8 mouse cellular contexts compared by ENCODE assay signal in genomic region chr6:148896507-148896851, GRCm38 (mm10). TPM values are rescaled to one million over a fixed set of nuclear protein-coding genes. Genes with fewer than 3 reads are reported as not detected.
DNase-seq lines count a peak whose midpoint lies in the region; ATAC-seq lines count a peak whose summit lies in the region.

No protein-coding gene starts in this region.

- H3K27me3 ChIP-seq in heart, embryonic 16.5 days (ENCODE audit: control insufficient read depth, insufficient read depth, low read length) = no peaks in the 10 kb centered on the region
- no peaks in the 10 kb centered on the region for H3K27me3 ChIP-seq in hindbrain, embryonic 10.5 days (ENCODE audit: insufficient read depth, poor library complexity, severe bottlenecking)
- H3K27me3 ChIP-seq in midbrain, embryonic 10.5 days (ENCODE audit: low read depth, poor library complexity, severe bottlenecking) = no peaks in the 10 kb centered on the region

- H3K4me3 ChIP-seq in heart, embryonic 16.5 days (ENCODE audit: low read length) = peak overlapping the region; percentile 89
- H3K4me3 ChIP-seq in hindbrain, embryonic 10.5 days = peak overlapping the region; percentile 83
- H3K4me3 ChIP-seq in midbrain, embryonic 10.5 days = peak overlapping the region; percentile 88

- intact Hi-C loops in left cerebral cortex, postnatal 14 days (cut with DNase I) = no loop called here

- no peaks in the 10 kb centered on the region for H3K36me3 ChIP-seq in heart, embryonic 16.5 days (ENCODE audit: control insufficient read depth, insufficient read depth)
- H3K36me3 ChIP-seq in hindbrain, embryonic 10.5 days = no peaks in the 10 kb centered on the region
- no peaks in the 10 kb centered on the region for H3K36me3 ChIP-seq in midbrain, embryonic 10.5 days

- peak overlapping the region; percentile 89 for H3K27ac ChIP-seq in heart, embryonic 16.5 days (ENCODE audit: low read length)
- H3K27ac ChIP-seq in hindbrain, embryonic 10.5 days = peak overlapping the region; percentile 93
- H3K27ac ChIP-seq in midbrain, embryonic 10.5 days (replicated peaks) = peak overlapping the region; percentile 94

- peaks cover 7% of the 10 kb centered on the region for H3K4me1 ChIP-seq in heart, embryonic 16.5 days (ENCODE audit: control insufficient read depth, insufficient read depth, low read length)
- H3K4me1 ChIP-seq in hindbrain, embryonic 10.5 days (replicated peaks) = peaks cover 19% of the 10 kb centered on the region
- peaks cover 10% of the 10 kb centered on the region for H3K4me1 ChIP-seq in midbrain, embryonic 10.5 days

- H3K9ac ChIP-seq in heart, embryonic 16.5 days (ENCODE audit: low read length) = peak overlapping the region; percentile 91

- DNase-seq in heart, adult 8-10 months (ENCODE audit: low spot score) = no peak
- no peak for DNase-seq in hindbrain, embryonic 10.5 days (ENCODE audit: low spot score)
- DNase-seq in midbrain, embryonic 10.5 days (ENCODE audit: low spot score) = no peak
- no peak for DNase-seq in left cerebral cortex, postnatal 14 days (ENCODE audit: low spot score in 2 of 2)
- no peak for DNase-seq in right cerebral cortex, postnatal 4 days
- no peak for DNase-seq in right cerebral cortex, adult 2 months (ENCODE audit: low spot score in 2 of 2)

- ATAC-seq in heart, embryonic 16.5 days (replicated peaks; ENCODE audit: extremely low read depth, insufficient read depth, low FRiP score) = peak; percentile 16
- ATAC-seq in activated CD4-positive, CD25-positive, alpha-beta regulatory T cell, adult 4 months = peak; percentile 8

- H3K4me2 ChIP-seq in heart, embryonic 16.5 days (ENCODE audit: low read depth, low read length) = peak overlapping the region; percentile 96

- WGBS in heart, embryonic 16.5 days = 44% methylated on average over 6 of the region's 6 CpGs
- 53% methylated on average over 6 of the region's 6 CpGs for WGBS in hindbrain, embryonic 10.5 days
- 56% methylated on average over 6 of the region's 6 CpGs for WGBS in midbrain, embryonic 10.5 days

- H3K9me3 ChIP-seq in heart, embryonic 16.5 days (replicated peaks; ENCODE audit: control insufficient read depth, low read length) = no peaks in the 10 kb centered on the region
- no peaks in the 10 kb centered on the region for H3K9me3 ChIP-seq in hindbrain, embryonic 10.5 days
- H3K9me3 ChIP-seq in midbrain, embryonic 10.5 days (replicated peaks) = no peaks in the 10 kb centered on the region

RNA-seq across cellular contexts. Expression of gene Caprin2, which starts 0.4 kb away (rescaled TPM):
- polyA plus RNA-seq in heart, embryonic 16.5 days (2015; fragmentation: Nextera tagmentation; extraction: Ambion mirVana) = 12.0 and 12.9 TPM in 2 replicates
- total RNA-seq in heart, adult 8-10 months (2022) = 1 to 10 TPM; 3.7 to 5.9 (median 4.2) TPM
- 1 to 10 TPM; 2.9 to 3.7 TPM for polyA plus RNA-seq in activated CD4-positive, CD25-positive, alpha-beta regulatory T cell, adult 4 months (2017; shearing (Covaris generic))
- polyA plus RNA-seq in hindbrain, embryonic 10.5 days (2016; fragmentation: Nextera tagmentation; extraction: Ambion mirVana) = 15.9 and 18.5 TPM in 2 replicates
- 22.4 and 24.0 TPM in 2 replicates for polyA plus RNA-seq in midbrain, embryonic 10.5 days (2016; fragmentation: Nextera tagmentation; extraction: Ambion mirVana)
- total RNA-seq in left cerebral cortex, postnatal 14 days (2021) = 1 to 10 TPM; 6.6 to 7.1 TPM

RNA-seq across cellular contexts. Expression of gene Sinhcaf, which starts 49.8 kb away (rescaled TPM):
- polyA plus RNA-seq in heart, embryonic 16.5 days (2015; fragmentation: Nextera tagmentation; extraction: Ambion mirVana) = 54.4 and 56.3 TPM in 2 replicates
- total RNA-seq in heart, adult 8-10 months (2022) = 1 to 10 TPM; 2.7 to 4.9 (median 4.2) TPM
- polyA plus RNA-seq in activated CD4-positive, CD25-positive, alpha-beta regulatory T cell, adult 4 months (2017; shearing (Covaris generic)) = 10 to 100 TPM; 61.4 to 62.9 TPM
- 238 and 321 TPM in 2 replicates for polyA plus RNA-seq in hindbrain, embryonic 10.5 days (2016; fragmentation: Nextera tagmentation; extraction: Ambion mirVana)
- polyA plus RNA-seq in midbrain, embryonic 10.5 days (2016; fragmentation: Nextera tagmentation; extraction: Ambion mirVana) = 322 and 341 TPM in 2 replicates
- total RNA-seq in left cerebral cortex, postnatal 14 days (2021) = 1 to 10 TPM; 2.3 to 4.3 TPM
